Mouse (Mus musculus) limb, embryonic 10.5 days (tissue): ENCODE data around the gene Mtmr12. TPM values are rescaled to one million over a fixed set of nuclear protein-coding genes. Genes with fewer than 3 reads are reported as not detected.
"Not testable (repeated sequence)": the region's sequence is repeated elsewhere in the genome, so short reads cannot be mapped to it uniquely, and the experiment has no call there.

Experiments used
- DNase-seq: peaks from one replicate; pipeline ENCODE4 v3.0.0-alpha.2; 2017; ENCODE audit warnings: low spot score
- H3K27ac ChIP-seq: fragments of 300-500 bp; sonication (generic); 2 replicates; pipeline ENCODE4 v1.5.1; 2016; ENCODE audit warnings: mild to moderate bottlenecking
- H3K27me3 ChIP-seq: fragments of 300-500 bp; sonication (generic); 2 replicates; pipeline ENCODE4 v1.6.1; 2016; ENCODE audit warnings: low read depth, mild to moderate bottlenecking; ENCODE audit not compliant: poor library complexity, severe bottlenecking
- H3K36me3 ChIP-seq: fragments of 300-500 bp; sonication (generic); 2 replicates; pipeline ENCODE4 v1.6.1; 2016; ENCODE audit warnings: mild to moderate bottlenecking, moderate library complexity
- H3K4me1 ChIP-seq: fragments of 300-500 bp; sonication (generic); 2 replicates; pipeline ENCODE4 v1.6.1; 2016
- H3K4me3 ChIP-seq: fragments of 300-500 bp; sonication (generic); 2 replicates; pipeline ENCODE4 v1.5.1; 2016; ENCODE audit warnings: mild to moderate bottlenecking, moderate library complexity
- H3K9me3 ChIP-seq: fragments of 300-500 bp; sonication (generic); replicated peaks from 2 replicates; pipeline ENCODE4 v1.6.1; 2016; ENCODE audit warnings: mild to moderate bottlenecking
- WGBS: fragments of 180-500 bp; shearing (Covaris S2); methylation state at CpG from one replicate; pipeline ENCODE4 v1.1.7; 2016; 5-methylcytosine and 5-hydroxymethylcytosine counted together
- polyA plus RNA-seq: library from polyadenylated mRNA; unstranded; fragments of >200 nt; fragmentation: Nextera tagmentation; extraction: Ambion mirVana; gene quantifications from 2 replicates; pipeline ENCODE4 v1.2.1, GENCODE M21; 2016

The Mtmr12 gene
- polyA plus RNA-seq, 1 experiment from 2014 or later: 22.3 TPM

GRCm38 (mm10) chr15:12203008-12203407 is 1.8 kb upstream of the Mtmr12 start:
- WGBS: 93% methylated on average over 5 of the region's 5 CpGs

GRCm38 (mm10) chr15:12203512-12204318 is 1.1 kb upstream of the Mtmr12 start:
- WGBS: 27% methylated on average over 10 of the region's 10 CpGs
- Histone ChIP-seq H3K36me3 (no peaks in the 10 kb centered on the region), H3K4me3 (peak overlapping the region; percentile 96), H3K27ac (peak overlapping the region; percentile 95), H3K4me1 (peaks cover 31% of the 10 kb centered on the region), H3K27me3 (no peaks in the 10 kb centered on the region), H3K9me3 (no peaks in the 10 kb centered on the region)
- peak; percentile 52 for DNase-seq

More at GRCm38 (mm10) chr15:12203008-12203407, 1.8 kb upstream of the Mtmr12 start:
- not testable (repeated sequence) for H3K27me3 ChIP-seq, H3K36me3 ChIP-seq, H3K27ac ChIP-seq, H3K4me3 ChIP-seq, DNase-seq, H3K9me3 ChIP-seq
- H3K4me1 ChIP-seq: peaks cover 31% of the 10 kb centered on the region

GRCm38 (mm10) chr15:12205160-12205901 is 503 bp downstream of the Mtmr12 start:
- Histone ChIP-seq H3K27ac (peak overlapping the region; percentile 95), H3K9me3 (no peaks in the 10 kb centered on the region), H3K27me3 (no peaks in the 10 kb centered on the region), H3K4me3 (peak overlapping the region; percentile 96), H3K4me1 (peaks cover 31% of the 10 kb centered on the region), H3K36me3 (no peaks in the 10 kb centered on the region)
- WGBS: under 1% methylated on average over 73 of the region's 73 CpGs
- no peak for DNase-seq

- Histone ChIP-seq H3K4me3 (peak overlapping the region; percentile 96), H3K27me3 (no peaks in the 10 kb centered on the region), H3K27ac (peak overlapping the region; percentile 95), H3K36me3 (no peaks in the 10 kb centered on the region), H3K4me1 (peaks cover 31% of the 10 kb centered on the region), H3K9me3 (no peaks in the 10 kb centered on the region)
- DNase-seq: no peak
- WGBS: 47% methylated on average over 14 of the region's 14 CpGs
Measured at GRCm38 (mm10) chr15:12205902-12206645, 1.2 kb downstream of the Mtmr12 start.

- H3K4me1 ChIP-seq: peaks cover 31% of the 10 kb centered on the region
- no peaks in the 10 kb centered on the region for H3K36me3 ChIP-seq
- DNase-seq: no peak
- no peak overlapping the region for H3K27ac ChIP-seq
- WGBS: 74% methylated on average over 7 of the region's 7 CpGs
- no peak overlapping the region for H3K4me3 ChIP-seq
- H3K9me3 ChIP-seq: no peaks in the 10 kb centered on the region
- H3K27me3 ChIP-seq: no peaks in the 10 kb centered on the region
Measured at GRCm38 (mm10) chr15:12206646-12207222, 1.9 kb downstream of the Mtmr12 start.

- no peaks in the 10 kb centered on the region for H3K27me3 ChIP-seq
- no peak overlapping the region for H3K4me3 ChIP-seq
- H3K9me3 ChIP-seq: no peaks in the 10 kb centered on the region
- H3K36me3 ChIP-seq: no peaks in the 10 kb centered on the region
- no peak overlapping the region for H3K27ac ChIP-seq
- no peak for DNase-seq
- H3K4me1 ChIP-seq: peaks cover 31% of the 10 kb centered on the region
- 92% methylated on average over 6 of the region's 6 CpGs for WGBS
Measured at GRCm38 (mm10) chr15:12207556-12208090, 2.8 kb downstream of the Mtmr12 start.

GRCm38 (mm10) chr15:12211577-12211976 is 6.7 kb downstream of the Mtmr12 start:
- Histone ChIP-seq H3K27ac (no peak overlapping the region), H3K36me3 (no peaks in the 10 kb centered on the region), H3K27me3 (no peaks in the 10 kb centered on the region), H3K4me3 (no peak overlapping the region), H3K4me1 (peaks cover 19% of the 10 kb centered on the region), H3K9me3 (no peaks in the 10 kb centered on the region)
- no peak for DNase-seq
- WGBS: 83% methylated on average over 8 of the region's 8 CpGs

- H3K27me3 ChIP-seq: no peaks in the 10 kb centered on the region
Measured at GRCm38 (mm10) chr15:12212266-12212665, 7.4 kb downstream of the Mtmr12 start.

GRCm38 (mm10) chr15:12214531-12215414 is 9.9 kb downstream of the Mtmr12 start:
- Histone ChIP-seq H3K27me3 (no peaks in the 10 kb centered on the region), H3K27ac (no peak overlapping the region), H3K36me3 (no peaks in the 10 kb centered on the region), H3K4me3 (no peak overlapping the region), H3K9me3 (no peaks in the 10 kb centered on the region), H3K4me1 (peaks cover 15% of the 10 kb centered on the region)
- 88% methylated on average over 14 of the region's 14 CpGs for WGBS
- no peak for DNase-seq

More at GRCm38 (mm10) chr15:12212266-12212665, 7.4 kb downstream of the Mtmr12 start:
- Histone ChIP-seq H3K9me3 (no peaks in the 10 kb centered on the region), H3K36me3 (no peaks in the 10 kb centered on the region), H3K4me1 (peaks cover 15% of the 10 kb centered on the region), H3K4me3 (no peak overlapping the region), H3K27ac (no peak overlapping the region)
- 88% methylated on average over 1 of the region's 1 CpGs for WGBS
- DNase-seq: no peak

GRCm38 (mm10) chr15:12215415-12215718 is 10.5 kb downstream of the Mtmr12 start:
- H3K9me3 ChIP-seq: no peaks in the 10 kb centered on the region
- H3K27ac ChIP-seq: no peak overlapping the region
- no peak overlapping the region for H3K4me3 ChIP-seq
- 98% methylated on average over 5 of the region's 5 CpGs for WGBS
- peaks cover 15% of the 10 kb centered on the region for H3K4me1 ChIP-seq
- no peaks in the 10 kb centered on the region for H3K36me3 ChIP-seq
- H3K27me3 ChIP-seq: no peaks in the 10 kb centered on the region
- DNase-seq: no peak

GRCm38 (mm10) chr15:12216119-12216518 is 11.3 kb downstream of the Mtmr12 start:
- DNase-seq: no peak
- WGBS: 94% methylated on average over 8 of the region's 8 CpGs
- Histone ChIP-seq H3K4me1 (peaks cover 16% of the 10 kb centered on the region), H3K27me3 (no peaks in the 10 kb centered on the region), H3K9me3 (no peaks in the 10 kb centered on the region), H3K36me3 (no peaks in the 10 kb centered on the region), H3K27ac (no peak overlapping the region), H3K4me3 (no peak overlapping the region)

GRCm38 (mm10) chr15:12216798-12217197 is 12.0 kb downstream of the Mtmr12 start:
- Histone ChIP-seq H3K4me3 (no peak overlapping the region), H3K27ac (no peak overlapping the region), H3K9me3 (no peaks in the 10 kb centered on the region), H3K4me1 (peaks cover 21% of the 10 kb centered on the region), H3K27me3 (no peaks in the 10 kb centered on the region), H3K36me3 (no peaks in the 10 kb centered on the region)
- DNase-seq: no peak
- 85% methylated on average over 13 of the region's 13 CpGs for WGBS
